Mouse (Mus musculus) E14TG2a.4 (cell line): ENCODE measurements around the gene Zfp366.

Experiments used
- CTCF ChIP-seq: conservative IDR thresholded peaks from 2 replicates; pipeline ENCODE4 v1.5.1; 2014; ENCODE audit warnings: low read length
- NANOG ChIP-seq: IDR thresholded peaks from 2 replicates; pipeline ENCODE4 v1.6.1; 2014; ENCODE audit warnings: borderline replicate concordance, low read length, mixed read lengths
- POU5F1 ChIP-seq: IDR thresholded peaks from 2 replicates; pipeline ENCODE4 v1.6.1; 2014; ENCODE audit warnings: low read length, borderline replicate concordance

DNA sequence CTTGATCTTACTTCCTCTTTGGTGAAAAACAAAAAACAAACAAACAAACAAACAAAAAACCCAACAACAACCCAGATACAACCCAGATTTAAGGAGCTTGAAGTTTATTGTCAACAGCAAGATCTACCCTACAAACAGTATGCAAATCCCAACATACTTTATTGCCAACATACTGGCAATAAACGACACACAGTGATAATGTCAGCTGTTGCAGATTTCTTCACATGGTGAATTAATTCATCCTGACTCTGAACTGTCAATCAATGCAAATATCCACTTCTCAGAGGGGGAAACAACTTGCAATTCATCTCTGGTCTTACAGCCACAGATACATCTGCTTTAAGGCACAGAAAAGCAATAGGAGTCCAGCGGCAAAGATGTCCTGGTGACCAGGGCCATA is 31.4 kb downstream of the Zfp366 start:
- TF ChIP-seq CTCF = no peak
- TF ChIP-seq NANOG = no peak
- TF ChIP-seq POU5F1 = no peak
